Mouse (Mus musculus) left cerebral cortex, adult 8-10 months (tissue): Measurements from ENCODE around the gene Mlec. TPM values are rescaled to one million over a fixed set of nuclear protein-coding genes. Genes with fewer than 3 reads are reported as not detected.
"Not testable (repeated sequence)": the region's sequence is repeated elsewhere in the genome, so short reads cannot be mapped to it uniquely, and the experiment has no call there.

Experiments
- DNase-seq, 2 experiments: peaks; one replicate each; pipeline ENCODE4 v3.0.0; 2022; ENCODE audit warnings: low spot score in 2 of 2
- total RNA-seq, 4 experiments: library from RNA; stranded (reverse); gene quantifications; 2 replicates each; pipeline ENCODE4 v1.2.4; 2022

Mlec gene
- total RNA-seq, 4 experiments from 2014 or later = 66.1 to 84.8 (median 72.3) TPM

GRCm38 (mm10) chr5:115181248-115181940 is 23.4 kb upstream of the Mlec start:
- DNase-seq = no peak

GRCm38 (mm10) chr5:115179596-115179995 is 21.6 kb upstream of the Mlec start:
- DNase-seq = no peak

GRCm38 (mm10) chr5:115177866-115178265 is 19.9 kb upstream of the Mlec start:
- DNase-seq = no peak

- no peak for DNase-seq
Measured at GRCm38 (mm10) chr5:115174554-115174953, 16.6 kb upstream of the Mlec start.

GRCm38 (mm10) chr5:115170150-115170549 is 12.2 kb upstream of the Mlec start:
- no peak for DNase-seq

- no peak for DNase-seq
Measured at GRCm38 (mm10) chr5:115168641-115169415, 10.8 kb upstream of the Mlec start.

GRCm38 (mm10) chr5:115167396-115167795 is 9.4 kb upstream of the Mlec start:
- DNase-seq = no peak

- DNase-seq = no peak
Measured at GRCm38 (mm10) chr5:115166815-115167194, 8.8 kb upstream of the Mlec start.

- no peak for DNase-seq
Measured at GRCm38 (mm10) chr5:115165895-115166814, 8.2 kb upstream of the Mlec start.

- DNase-seq = no peak
Measured at GRCm38 (mm10) chr5:115165351-115165750, 7.4 kb upstream of the Mlec start.

- not testable (repeated sequence) for DNase-seq
Measured at GRCm38 (mm10) chr5:115164446-115164845, 6.5 kb upstream of the Mlec start.

GRCm38 (mm10) chr5:115163563-115163962 is 5.6 kb upstream of the Mlec start:
- DNase-seq = peak in 1 of 2 experiments; percentile 48

GRCm38 (mm10) chr5:115161940-115162279 is 3.9 kb upstream of the Mlec start:
- DNase-seq = not testable (repeated sequence)

GRCm38 (mm10) chr5:115161064-115161939 is 3.3 kb upstream of the Mlec start:
- DNase-seq = no peak

- DNase-seq = no peak
Measured at GRCm38 (mm10) chr5:115160655-115161054, 2.7 kb upstream of the Mlec start.

GRCm38 (mm10) chr5:115159165-115159564 is 1.2 kb upstream of the Mlec start:
- DNase-seq = no peak

- no peak for DNase-seq
Measured at GRCm38 (mm10) chr5:115156933-115157589, 918 bp downstream of the Mlec start.

GRCm38 (mm10) chr5:115156401-115156800 is 1.6 kb downstream of the Mlec start:
- DNase-seq = no peak

GRCm38 (mm10) chr5:115155831-115156230 is 2.1 kb downstream of the Mlec start:
- DNase-seq = no peak

GRCm38 (mm10) chr5:115155156-115155631 is 2.8 kb downstream of the Mlec start:
- DNase-seq = no peak
